Mouse (Mus musculus) T-helper 17 cell (primary cell): Measurements from ENCODE around the gene Ntn3.

Experiments used
- in situ Hi-C, 2 experiments: fragments of 300-600 bp; cut with MboI, MseI; formaldehyde crosslinking; loops; 1 replicate in 1 of 2; 2 replicates in 1 of 2; pipeline ENCODE4 v1.15.1; 2025; ENCODE audit warnings: high pct_unique_total_duplicates in 2 of 2

The Ntn3 gene

DNA sequence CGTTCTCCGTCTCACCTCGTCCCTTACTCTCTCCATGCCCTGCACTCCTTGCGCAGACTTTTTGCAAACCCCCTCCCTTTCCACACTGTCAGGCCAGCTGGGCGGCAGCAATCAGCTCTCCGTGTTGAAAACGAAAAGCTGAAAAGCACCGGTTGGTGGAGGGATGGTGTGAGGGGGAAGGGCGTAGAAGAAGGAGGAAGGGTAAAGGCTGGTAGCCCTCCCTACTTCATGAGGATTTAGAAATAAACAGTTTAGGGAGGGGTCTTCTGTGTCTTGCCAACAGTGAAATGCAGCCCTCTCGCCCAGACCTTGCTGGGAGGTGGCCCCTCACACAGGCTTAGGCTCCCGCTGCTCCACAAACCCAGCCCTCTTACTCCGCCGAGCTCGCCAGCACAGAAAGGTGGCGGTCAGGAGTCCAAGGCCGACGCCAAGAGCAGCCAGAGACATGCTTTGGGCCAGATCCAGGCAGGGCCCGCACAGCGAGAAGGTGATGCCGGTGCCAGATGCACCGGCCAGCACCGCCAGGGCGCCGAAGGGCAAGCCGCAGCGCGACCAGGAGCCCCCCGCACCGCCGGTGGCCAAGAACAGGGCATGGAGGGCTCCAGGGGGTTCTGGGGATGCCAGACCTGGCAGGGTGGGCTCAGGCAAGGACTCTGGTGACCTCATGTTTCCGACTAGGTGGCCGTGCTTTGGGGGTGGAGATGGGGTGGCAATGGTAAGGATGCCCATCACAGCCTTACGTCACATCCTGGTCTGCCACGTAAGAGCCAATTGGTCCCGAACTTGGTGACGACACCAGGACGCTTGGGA is 2.5 kb upstream of the Ntn3 start:
- in situ Hi-C loops: no loop called here

DNA sequence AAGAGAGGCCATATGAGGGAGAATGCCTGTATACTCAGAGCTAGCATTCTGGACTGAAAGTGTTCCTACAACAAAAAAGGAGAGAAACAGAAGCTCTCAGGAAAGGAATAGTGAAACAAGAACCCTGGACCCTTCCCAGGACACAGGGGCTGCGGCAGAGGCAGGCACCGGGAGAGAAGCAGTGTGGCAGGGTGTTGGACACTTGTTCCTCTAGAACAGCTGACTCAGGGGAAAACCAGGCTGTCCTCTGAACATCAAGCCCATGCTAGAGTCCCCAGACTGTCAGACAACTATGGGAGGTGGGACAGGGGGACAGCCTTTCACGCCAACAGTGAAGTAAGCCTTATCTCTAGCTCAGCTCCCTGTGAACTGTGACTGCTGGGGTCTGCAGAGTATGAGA is 1.3 kb upstream of the Ntn3 start:
- in situ Hi-C loops: no loop called here

DNA sequence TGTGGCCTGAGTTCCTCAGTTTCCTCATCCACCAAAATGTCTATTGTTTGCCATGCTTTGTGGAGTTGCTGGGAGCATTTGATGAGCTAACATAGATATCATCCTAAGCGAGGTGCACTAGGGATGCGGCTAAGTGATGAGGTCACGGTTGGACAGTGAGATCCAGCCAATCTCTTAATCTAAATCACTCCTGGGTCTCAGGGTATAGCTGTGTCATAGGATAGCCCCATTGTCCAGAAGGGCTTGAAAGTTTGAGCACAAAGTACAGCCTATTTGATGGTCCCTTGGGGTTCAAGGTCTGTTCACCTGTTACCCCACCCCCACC is 547 bp upstream of the Ntn3 start:
- in situ Hi-C loops: loop anchor here in 1 of 2 experiments (5.0 kb wide), 1 partner anchor 43 kb away; the partner anchor contains the start of gene Atp6v0c

DNA sequence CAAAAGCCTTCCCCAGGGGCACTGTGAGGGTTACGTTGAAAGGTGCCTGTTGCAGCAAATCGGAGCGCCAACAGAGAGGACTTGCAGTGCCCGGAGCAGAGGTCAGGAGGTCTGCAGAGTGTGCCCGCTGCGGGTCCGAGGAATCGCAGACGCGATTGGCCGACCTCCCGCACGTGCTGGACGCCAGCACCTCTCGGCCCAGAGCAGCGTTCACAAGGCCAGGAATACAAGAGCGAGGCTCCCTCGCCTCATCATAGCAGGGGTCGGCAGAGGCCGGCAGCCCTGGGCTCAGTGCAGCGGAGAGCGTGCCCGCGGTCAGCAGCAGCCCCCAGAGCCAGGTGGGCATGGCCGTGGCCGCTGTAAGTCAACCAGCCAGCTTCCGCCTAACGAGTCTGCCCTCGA is 689 bp downstream of the Ntn3 start:
- in situ Hi-C loops: loop anchor here in 1 of 2 experiments (5.0 kb wide), 1 partner anchor 41 kb away; the partner anchor contains the start of gene Atp6v0c

- in situ Hi-C loops: loop anchor here in 1 of 2 experiments (5.0 kb wide), 1 partner anchor 41 kb away; the partner anchor contains the start of gene Atp6v0c
Observed at GRCm38 (mm10) chr17:24207768-24208640, 1.3 kb downstream of the Ntn3 start.

DNA sequence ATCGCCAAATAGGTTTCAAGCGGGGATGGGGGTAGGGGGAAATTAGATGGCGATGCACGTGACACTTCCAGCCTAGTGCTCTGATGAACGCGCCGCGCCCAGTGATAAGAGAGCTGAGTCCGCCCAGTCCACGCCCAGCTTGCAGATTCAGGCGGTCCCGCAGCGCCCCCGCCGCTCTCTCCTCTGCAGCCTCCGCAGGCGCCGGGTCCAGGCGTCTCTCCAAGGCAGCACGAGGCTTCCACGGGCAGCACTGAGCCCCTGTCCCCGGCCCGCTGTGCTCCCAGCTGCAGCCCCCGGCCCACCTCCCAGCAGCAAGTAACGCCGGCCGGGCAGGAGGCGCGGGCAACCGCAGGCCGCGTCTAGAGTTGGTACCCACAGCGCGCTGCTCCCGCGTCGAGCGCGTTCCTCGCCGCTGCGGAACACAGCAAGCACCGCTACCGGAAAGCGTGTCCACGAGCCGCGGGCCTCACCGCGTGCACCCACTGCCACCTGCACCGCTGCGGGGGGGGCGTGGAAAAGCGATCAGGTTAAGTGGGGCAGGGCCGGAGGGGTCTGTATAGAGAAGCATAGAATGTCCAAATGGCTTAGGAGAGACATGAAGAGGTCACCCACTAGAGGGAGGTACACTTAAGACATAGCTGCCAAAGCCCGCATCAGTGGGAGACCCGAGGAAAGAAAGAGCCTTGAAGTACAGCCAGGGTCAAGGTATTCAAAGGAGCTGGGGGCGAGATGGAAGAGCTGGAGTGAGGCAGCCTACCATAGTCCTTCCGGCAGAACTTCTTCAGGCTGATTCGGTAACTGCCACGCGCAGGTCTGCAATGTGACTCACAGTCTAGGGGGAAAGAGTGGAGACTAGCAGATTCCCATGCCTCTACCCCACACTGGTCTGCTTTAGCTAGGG is 2.6 kb downstream of the Ntn3 start:
- in situ Hi-C loops: loop anchor here in 1 of 2 experiments (5.0 kb wide), 1 partner anchor 39 kb away; the partner anchor contains the start of gene Atp6v0c

- in situ Hi-C loops: loop anchor here in 1 of 2 experiments (5.0 kb wide), 1 partner anchor 39 kb away; the partner anchor contains the start of gene Atp6v0c
Observed at GRCm38 (mm10) chr17:24205908-24206361, 3.4 kb downstream of the Ntn3 start.

DNA sequence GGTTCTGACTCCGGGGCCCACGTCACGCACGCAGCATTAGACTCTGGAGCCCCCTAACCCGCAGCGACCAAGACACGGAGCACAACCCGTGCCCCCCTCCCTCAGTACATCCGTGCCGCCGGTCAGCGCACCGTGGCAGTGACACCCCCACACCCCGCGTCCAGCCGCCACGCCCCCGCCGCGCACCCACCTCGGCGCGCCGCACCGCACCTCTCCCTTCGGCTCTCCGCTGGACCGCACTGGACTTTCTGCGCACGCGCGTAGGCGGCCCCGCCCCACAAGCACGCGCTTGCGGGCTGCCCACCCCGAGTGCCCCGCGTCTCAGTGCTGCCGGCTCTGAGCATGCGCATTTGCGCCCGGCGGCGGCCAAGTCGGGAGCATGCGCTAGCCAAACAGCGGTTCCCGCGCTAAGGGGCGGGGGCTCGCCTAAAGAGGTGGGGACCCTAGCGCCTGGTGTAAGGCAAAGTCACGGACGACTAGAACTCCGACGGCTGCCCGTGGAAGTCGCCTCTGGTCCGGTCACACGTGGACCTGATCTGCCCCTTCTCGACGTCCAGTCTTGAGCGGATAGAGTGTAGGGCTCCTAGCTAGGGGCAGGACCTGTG is 3.9 kb downstream of the Ntn3 start, which contains the start of gene Tbc1d24:
Tbc1d24 (minus strand) TSS at position 279 of the 605 bp plus-strand sequence.
- in situ Hi-C loops: loop anchor here in 1 of 2 experiments (5.0 kb wide), 1 partner anchor 38 kb away; the partner anchor contains the start of gene Atp6v0c

DNA sequence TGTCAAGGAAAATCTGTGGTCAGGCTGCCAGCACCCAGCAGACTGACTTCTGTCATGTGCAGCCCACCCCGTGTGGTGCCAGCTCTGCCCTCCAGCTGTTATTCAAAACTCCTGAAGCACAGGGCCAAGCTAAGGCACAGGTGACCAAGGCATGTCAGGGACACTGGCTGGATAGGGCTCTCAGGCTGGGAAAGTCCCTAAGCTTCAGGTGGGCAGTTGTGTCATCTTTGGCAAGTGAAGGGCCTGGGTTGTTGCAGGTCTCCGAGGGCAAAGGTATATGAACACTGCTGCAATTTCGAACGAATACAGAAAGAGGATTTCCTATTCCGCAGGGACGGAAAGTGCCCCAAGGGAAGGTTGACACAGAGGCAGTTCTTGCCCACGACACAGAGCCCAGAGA is 4.5 kb downstream of the Ntn3 start:
- in situ Hi-C loops: loop anchor here in 1 of 2 experiments (5.0 kb wide), 1 partner anchor 38 kb away; the partner anchor contains the start of gene Atp6v0c

DNA sequence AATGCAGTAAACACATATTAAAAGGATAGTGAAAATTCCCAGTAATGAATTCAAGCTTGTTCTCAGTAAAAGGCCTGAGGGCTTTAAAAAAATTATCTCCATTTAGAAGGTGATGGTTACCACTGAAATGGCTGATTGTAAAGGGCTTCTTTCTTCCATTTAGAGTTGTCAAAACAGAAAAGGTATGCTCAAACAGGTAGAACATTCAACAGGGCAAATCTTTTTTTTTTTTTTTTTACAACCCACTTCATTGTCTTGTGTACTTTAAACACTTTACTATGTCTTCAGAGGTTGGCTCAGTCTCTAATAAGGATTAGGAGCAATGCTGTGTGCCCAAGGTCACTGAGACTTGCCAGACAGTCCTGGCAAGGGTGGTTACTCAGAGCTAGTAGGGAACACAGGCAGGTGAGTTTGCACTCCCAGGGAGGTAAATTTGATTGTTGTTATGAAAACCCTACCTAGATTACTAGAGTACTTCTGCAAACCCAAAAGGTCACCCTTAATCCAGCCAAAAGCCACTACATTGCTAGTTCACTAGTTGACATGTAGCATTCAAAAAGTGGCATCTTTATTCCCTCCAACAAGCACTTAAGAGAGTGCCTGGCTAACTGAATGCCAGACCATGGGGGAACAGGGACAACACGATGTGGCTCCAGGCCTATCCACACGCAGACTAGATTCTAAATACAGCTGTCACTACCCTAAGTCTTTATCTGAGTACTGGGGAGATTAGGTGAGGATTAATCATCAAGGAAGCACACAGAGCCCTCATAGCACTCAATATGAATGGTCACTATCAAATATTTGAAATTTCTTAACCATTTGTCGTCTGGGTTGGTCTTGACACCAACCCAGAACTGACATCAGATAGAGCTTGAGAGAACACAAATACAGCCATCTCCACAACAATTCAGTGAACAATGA is 5.5 kb downstream of the Ntn3 start:
- in situ Hi-C loops: no loop called here

DNA sequence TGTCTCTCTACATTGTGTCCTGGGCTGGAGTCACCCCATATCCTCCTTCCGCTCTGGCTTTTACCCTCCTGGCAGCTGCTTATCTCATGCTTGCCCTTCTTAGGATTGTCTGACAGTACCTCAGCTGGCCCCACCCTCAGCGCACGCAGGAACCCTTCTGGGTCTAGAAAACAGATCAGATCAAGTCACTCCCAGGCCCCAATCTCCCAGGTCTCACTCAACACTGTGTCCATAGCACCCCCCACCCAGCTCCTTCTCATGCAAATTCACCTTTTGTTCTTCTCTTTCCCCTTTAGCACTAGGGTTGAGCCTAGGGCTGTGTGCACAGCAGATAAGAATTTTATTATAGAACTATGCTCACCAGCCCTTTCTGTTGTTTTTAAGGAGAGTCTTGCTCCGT is 6.3 kb downstream of the Ntn3 start:
- in situ Hi-C loops: no loop called here

GRCm38 (mm10) chr17:24201092-24201491 is 8.2 kb downstream of the Ntn3 start:
- in situ Hi-C loops: no loop called here

DNA sequence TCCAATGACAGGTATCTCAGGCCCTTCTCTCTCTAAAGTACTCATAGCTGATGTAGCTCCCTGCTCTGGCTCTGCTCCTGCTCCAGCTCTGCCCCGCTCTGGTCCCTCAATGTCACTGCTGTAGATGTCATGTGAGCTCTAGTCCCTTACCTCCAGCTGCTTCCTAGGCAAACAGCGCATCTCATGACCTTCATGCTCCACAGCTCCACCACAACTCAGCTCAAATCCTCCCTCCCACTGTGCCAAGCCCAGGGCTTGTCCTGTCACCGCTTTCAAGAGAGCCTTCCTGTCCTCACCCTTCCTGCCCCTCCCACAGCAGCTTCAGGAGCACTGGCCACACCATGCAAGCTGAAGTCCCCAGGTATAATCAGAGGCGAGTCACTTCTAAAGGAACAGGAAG is 9.6 kb downstream of the Ntn3 start:
- in situ Hi-C loops: no loop called here

DNA sequence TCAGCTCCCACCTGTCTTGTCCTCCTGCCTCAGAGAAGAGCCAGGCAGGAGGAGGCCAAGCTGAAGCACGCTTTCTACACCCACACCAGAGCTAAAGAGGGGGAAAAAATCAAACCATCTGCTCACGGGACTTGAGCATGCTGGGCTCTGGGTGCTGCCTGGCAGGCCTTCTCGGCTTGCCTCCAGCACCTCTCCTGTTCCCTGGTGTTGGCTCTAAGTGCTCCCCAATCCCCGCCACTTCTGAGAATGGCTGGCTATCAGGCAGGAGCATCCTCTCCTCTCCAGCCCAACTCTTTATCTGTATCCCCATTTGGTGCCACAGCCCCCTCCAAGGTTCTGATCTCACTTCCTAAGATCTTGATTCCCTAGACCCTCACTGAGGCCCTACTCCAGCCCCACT is 10.1 kb downstream of the Ntn3 start:
- in situ Hi-C loops: no loop called here

- in situ Hi-C loops: no loop called here
Observed at GRCm38 (mm10) chr17:24197032-24197824, 12.1 kb downstream of the Ntn3 start.

DNA sequence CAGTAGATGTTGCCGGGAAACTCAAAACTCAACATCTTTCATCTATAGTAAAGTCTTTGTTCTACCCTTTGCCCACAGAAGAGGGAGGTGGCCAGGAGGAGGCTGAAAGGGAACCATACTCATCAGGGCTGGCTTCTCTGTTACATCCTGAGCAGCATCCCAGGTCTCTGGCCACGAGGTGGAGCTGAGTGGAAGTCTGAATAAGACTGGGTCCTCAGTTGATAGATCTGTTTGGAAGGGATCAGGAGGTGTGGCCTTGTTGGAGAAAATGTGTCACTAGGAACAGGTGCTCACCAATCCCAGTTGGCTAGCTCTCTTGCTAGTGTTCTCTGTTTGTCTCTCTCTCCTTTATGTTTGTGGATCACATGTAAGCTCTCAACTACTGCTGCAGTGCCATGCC is 14.0 kb downstream of the Ntn3 start:
- in situ Hi-C loops: no loop called here

DNA sequence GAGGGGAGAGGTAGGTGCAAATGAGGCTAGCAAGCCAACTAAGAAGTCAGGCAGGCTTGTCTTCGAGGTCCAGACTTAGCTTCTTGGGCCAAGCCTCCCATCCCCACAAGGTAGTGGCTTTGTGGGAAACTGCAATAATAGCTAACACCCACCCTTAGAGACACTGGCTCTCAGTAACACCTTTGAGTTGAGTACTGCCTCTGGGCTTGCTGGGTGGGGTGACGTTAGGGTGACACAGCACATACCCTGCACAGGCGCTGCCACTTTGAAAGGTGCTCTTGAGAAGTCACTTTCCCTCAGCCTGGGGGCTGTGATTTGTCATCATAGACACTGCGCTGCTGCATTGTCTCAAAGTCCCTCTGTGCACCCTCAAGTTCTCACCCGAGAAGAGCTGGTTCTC is 15.6 kb downstream of the Ntn3 start:
- in situ Hi-C loops: no loop called here

GRCm38 (mm10) chr17:24193268-24193667 is 16.1 kb downstream of the Ntn3 start:
- in situ Hi-C loops: no loop called here

GRCm38 (mm10) chr17:24192848-24193247 is 16.5 kb downstream of the Ntn3 start:
- in situ Hi-C loops: no loop called here
